Mouse (Mus musculus): ENCODE measurements around the gene Cela3a.

DNA sequence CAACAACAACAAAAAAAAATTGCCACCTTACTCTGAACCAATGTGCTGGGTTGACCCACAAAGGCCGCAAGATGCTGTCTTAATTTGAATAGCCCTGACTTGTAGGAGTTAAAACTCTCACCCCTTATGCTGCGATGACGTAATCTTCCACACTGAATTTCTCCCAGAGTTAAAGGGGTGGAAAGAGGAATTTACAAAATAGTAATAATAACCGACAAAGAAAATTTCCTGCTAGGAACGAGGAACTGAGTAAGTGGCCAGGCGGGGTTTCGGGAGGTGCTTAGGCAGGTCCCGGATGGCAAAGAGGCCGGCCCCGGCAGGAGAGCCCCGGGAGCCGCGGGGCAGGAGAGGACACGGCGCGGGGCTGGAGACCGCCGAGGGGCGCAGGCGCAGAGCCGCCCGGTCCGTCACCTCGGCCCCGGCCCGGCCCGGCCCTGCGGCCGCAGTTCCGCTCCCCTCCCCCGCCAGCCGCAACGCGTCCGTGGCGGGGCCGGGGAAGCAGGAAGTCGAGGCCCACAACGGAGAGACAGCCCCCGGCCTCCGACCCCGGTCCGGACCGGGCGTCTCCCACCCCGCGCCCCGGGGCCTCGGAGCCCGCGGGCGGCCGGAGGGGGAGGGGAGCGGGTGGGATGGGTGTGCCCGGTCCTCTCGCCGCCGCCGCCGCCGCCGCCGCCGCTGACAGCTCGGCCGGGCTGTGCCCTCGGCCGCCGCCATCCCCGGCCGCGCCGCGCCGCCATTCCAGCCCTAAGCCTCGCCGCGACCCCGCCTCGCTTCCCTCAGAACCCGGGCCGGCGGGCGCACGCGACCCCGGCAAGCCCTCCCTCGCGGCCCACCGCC is 52.7 kb downstream of the Cela3a start:
- TF ChIP-seq CTCF (IDR thresholded peaks at IDR 0.05; ENCODE audit: borderline replicate concordance, insufficient read depth, low read depth, low read length) = no peak
- TF ChIP-seq POLR2A (IDR thresholded peaks at IDR 0.05; ENCODE audit: borderline replicate concordance, insufficient read depth, low read length) = no peak
